Mouse (Mus musculus) brown adipose tissue, adult 24 weeks (tissue): ENCODE measurements around the gene Pank1. TPM values are rescaled to one million over a fixed set of nuclear protein-coding genes. Genes with fewer than 3 reads are reported as not detected.

Source experiments
- H3K27ac ChIP-seq: fragments of 200-500 bp; replicated peaks from 2 replicates; pipeline ENCODE4 v1.5.1; 2012; ENCODE audit warnings: low read depth, mild to moderate bottlenecking, low read length
- H3K4me1 ChIP-seq: fragments of 200-500 bp; 2 replicates; pipeline ENCODE4 v1.6.1; 2012; ENCODE audit warnings: low read length, mixed read lengths; ENCODE audit not compliant: control insufficient read depth, insufficient read depth, insufficient read length
- H3K4me3 ChIP-seq: fragments of 200-500 bp; 2 replicates; pipeline ENCODE4 v1.5.1; 2012; ENCODE audit warnings: low read depth, mild to moderate bottlenecking, low read length, moderate library complexity; ENCODE audit not compliant: insufficient read depth
- polyA plus RNA-seq: library from polyadenylated mRNA; stranded (reverse); fragments of >200 nt; gene quantifications from 2 replicates; pipeline ENCODE4 v1.2.4, GENCODE M21; 2012; ENCODE audit not compliant: missing spikeins, insufficient read depth, insufficient read length

The Pank1 gene
- polyA plus RNA-seq, 1 experiment, result 231 TPM

DNA sequence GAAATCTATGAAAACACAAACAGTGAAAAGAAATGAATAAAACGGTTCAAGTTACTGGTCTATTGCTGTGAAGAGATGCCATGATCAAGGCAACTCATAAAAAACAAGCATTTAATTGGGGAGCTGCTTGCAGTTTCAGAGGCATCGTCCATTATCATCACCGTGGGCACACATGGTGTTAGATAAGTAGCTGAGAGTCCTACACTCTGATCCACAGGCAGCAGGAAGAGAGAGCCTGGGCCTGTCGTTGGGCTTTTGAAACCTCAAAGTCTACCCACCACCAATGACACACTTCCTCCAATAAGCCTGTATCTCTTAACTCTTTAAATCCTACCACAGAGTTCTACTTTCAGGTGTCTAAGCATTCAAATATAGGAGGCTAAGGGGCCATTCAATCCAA lies 15.8 kb upstream of the Pank1 start:
- H3K4me3 ChIP-seq, result no peak overlapping the region
- H3K4me1 ChIP-seq, result peaks cover 7% of the 10 kb centered on the region; the same call in 1 of the 2 replicates
- H3K27ac ChIP-seq, result no peak overlapping the region

DNA sequence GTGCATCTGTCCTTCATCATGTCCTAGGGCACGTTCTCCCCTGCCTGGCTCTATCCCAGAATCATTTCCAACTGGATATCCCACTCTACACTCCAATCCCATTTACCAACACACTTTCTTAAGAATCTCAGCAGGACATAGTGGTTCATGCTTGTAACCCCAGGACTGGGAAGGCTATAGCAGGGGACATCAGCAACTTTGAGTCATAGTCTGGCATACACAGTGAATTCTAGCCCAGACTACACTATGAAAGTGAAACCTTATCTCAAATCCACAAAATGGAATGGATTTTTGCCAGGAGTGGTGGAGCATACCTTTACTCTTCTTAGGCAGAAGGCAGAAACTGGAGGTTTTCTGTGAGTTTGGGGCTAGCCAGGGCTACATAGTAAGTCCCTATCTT lies 12.3 kb upstream of the Pank1 start:
- H3K4me3 ChIP-seq, result no peak overlapping the region
- H3K4me1 ChIP-seq, result no peaks in the 10 kb centered on the region
- no peak overlapping the region for H3K27ac ChIP-seq

DNA sequence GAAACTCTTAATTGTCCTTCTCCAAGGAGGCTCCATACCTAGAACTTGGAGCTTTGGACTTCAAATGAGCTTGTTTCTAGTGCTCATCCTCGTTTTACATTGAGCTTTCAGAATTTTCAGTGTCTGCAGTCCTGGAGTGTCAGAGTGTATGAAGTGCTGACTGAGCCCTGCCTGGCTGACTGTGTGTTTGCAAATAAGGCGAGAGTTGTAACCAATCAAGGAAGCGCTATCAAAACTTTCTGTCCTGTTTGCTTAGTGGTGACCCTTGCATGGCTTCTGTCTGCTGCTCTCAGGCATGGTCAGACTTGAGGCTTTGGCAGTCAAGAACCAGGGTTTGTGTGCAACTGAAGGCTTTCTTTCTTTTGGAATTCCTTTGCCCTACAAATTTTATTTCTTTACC lies 11.7 kb upstream of the Pank1 start:
- H3K4me3 ChIP-seq, result no peak overlapping the region
- H3K4me1 ChIP-seq, result no peaks in the 10 kb centered on the region
- H3K27ac ChIP-seq, result no peak overlapping the region

DNA sequence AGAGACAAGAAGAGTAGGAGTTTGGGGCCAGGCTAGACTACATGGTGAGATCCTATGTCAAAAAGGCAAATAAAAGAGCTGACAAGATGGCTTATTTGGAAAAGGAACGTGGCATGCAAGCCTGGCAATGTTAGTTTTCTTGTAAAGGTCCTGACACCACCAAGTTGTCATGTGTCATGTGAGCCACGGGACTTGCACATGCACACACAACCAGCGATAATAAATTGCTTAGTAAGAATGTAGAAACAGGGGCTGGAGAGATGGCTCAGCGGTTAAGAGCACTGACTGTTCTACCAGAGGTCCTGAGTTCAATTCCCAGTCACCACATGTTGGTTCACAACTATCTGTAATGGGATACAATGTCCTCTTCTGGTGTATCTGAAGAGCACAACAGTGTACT lies 7.1 kb upstream of the Pank1 start:
- no peak overlapping the region for H3K27ac ChIP-seq
- H3K4me1 ChIP-seq, result peaks cover 5% of the 10 kb centered on the region; the same call in 1 of the 2 replicates
- H3K4me3 ChIP-seq, result no peak overlapping the region

DNA sequence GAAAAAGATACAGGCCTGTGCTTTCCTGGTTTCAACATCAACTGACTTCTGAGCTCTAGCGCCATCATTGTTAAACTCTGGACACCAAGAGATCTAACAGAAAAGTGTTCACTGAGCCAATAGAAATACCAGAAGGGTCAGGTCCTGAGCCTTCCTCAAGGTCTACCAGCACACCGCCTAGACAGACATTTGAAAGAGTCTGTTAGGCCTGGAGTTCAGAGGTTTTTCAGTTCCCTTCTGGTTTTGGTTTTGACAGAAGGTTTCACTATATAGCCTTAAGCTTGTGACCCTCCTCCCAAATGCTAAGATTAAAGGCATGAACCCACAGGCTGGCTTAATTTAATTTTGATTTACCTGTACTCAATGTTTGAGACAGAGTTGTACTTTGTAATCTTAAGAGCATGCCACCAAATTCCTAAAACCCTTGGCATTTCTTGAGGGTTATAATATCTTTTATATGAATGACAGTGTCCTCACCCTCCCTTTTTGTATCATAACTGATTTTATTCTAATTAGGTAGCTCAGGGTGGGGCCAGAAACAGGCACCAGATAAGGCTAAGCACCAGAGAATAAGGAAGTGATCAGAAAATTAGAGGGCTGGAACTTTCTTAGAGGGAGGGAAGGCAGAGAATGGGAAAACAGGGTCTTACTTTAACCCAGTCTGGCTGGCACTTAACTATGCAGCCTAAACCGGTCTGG lies 4.4 kb upstream of the Pank1 start:
- peaks cover 11% of the 10 kb centered on the region; the same call in 1 of the 2 replicates for H3K4me1 ChIP-seq
- no peak overlapping the region for H3K4me3 ChIP-seq
- H3K27ac ChIP-seq, result no peak overlapping the region

DNA sequence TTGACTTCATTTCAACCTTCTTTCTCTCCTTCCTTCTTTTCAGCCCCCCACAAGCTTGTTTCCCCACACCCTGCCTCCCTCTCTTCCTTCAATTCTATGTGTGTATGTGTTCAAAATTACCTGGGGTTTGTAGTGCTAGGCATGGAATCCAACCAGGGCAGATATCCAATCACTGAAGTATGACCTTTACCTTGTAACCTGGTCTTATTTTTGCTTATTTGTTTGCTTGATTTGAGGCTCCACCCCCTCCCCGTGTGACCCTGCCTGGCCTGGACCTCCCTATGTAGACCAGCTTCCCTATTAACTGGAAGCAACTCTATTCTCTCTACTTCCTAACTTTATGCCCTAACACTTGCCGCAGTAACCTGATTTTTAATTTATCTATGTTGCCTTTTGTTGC lies 3.2 kb upstream of the Pank1 start:
- no peak overlapping the region for H3K4me3 ChIP-seq
- peaks cover 11% of the 10 kb centered on the region; the same call in 1 of the 2 replicates for H3K4me1 ChIP-seq
- peak overlapping the region; percentile 85 for H3K27ac ChIP-seq

DNA sequence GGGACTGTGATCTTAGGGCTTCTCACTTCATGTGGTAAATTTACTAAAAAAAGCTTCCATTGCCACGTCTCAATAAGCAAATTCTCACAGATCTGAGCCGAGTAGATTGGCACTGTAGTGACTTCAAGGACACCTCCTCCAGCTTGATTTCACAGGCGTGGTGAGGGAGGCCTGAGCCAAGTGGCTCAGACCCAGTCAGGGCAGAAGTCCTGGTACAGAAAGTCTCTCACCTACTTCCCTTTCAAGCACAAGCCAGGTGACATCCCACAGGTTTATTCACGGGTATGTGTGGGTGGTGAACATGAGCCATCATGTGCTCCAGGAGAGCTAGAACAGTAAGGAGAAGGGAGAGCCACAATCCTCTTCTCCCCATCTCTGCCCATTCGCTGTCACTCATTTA lies 1.9 kb upstream of the Pank1 start:
- H3K27ac ChIP-seq, result peak overlapping the region; percentile 85
- peaks cover 11% of the 10 kb centered on the region; the same call in 1 of the 2 replicates for H3K4me1 ChIP-seq

DNA sequence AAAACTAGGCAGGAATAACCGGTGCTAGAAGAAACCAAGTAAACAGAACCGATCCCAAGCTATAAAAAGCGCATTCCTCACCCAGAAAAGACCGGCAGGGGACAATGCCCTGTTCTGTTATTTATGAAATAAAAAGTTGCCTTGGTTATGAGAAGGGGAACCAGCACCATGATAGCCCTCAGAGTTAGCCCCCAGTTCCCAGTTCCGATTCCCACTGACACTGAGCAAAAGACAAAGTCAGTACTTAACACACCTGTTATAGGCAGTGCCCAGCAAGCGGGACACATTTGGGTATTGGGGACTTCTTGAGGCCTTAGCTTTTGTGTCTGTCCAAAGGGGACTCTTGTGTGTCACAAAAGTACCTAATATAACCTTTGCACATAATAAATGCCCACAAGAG lies 369 bp upstream of the Pank1 start:
- Histone ChIP-seq H3K4me1 (peaks cover 11% of the 10 kb centered on the region; the same call in 1 of the 2 replicates), H3K4me3 (peak overlapping the region; percentile 91), H3K27ac (peak overlapping the region; percentile 92)

More for the DNA sequence above, 1.9 kb upstream of the Pank1 start:
- H3K4me3 ChIP-seq, result no peak overlapping the region

DNA sequence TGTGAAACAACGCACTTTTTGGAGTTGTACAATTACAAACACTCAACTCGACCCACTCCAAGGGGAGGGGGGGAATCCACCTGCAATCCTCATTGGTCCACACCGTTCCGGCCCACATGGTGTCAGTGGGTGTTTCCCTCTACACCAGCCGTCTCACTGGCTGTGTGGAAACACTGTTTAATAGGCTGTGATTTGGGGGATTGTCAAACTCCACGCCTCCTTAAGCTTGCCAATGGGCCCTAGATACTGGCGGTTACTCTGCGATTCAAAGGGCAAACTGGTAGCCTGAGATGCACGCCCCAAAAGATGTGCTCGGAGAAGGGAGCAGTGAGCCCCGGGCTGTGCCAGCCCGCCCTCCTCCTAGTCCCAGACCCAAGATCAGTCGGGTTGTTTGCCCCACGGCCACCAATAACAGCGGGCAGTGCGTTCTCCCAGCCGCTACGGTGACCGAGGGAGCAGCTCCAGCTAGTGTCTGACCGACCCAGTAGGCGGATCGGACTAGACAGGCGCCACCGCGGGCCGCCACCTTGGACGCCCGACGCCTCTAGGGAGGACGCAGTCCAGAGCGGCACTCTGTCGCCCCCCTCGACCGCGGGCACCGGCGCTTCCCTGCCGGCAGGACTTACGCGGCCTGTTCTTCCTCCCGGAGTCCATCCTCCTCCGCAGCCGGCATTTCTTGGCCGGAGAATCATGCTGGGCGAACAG lies 1.2 kb downstream of the Pank1 start:
- Histone ChIP-seq H3K4me1 (peaks cover 11% of the 10 kb centered on the region; the same call in 1 of the 2 replicates), H3K27ac (peak overlapping the region; percentile 92), H3K4me3 (peak overlapping the region; percentile 91)

DNA sequence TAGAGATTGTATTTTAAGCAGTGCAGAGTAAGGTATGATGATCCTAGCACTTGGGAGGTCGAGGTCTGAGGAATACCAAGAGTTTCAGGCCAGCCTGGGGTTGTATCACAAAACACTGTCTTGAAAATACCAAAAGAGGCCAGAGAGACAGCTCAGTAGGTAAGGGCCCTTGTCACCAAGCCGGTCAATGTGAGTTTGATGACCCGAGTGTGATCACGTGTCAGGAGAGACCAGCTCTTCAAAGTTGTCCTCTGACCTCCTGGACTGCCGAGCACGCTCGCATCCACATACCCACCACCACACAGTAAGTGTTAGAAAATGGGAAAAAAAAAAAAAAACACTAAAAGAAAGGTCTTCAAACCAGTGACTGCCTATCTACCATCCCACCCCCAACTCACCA lies 2.6 kb downstream of the Pank1 start:
- Histone ChIP-seq H3K27ac (peak overlapping the region; percentile 64; the same call in 1 of the 2 replicates), H3K4me3 (peak overlapping the region; percentile 39), H3K4me1 (peaks cover 12% of the 10 kb centered on the region)

DNA sequence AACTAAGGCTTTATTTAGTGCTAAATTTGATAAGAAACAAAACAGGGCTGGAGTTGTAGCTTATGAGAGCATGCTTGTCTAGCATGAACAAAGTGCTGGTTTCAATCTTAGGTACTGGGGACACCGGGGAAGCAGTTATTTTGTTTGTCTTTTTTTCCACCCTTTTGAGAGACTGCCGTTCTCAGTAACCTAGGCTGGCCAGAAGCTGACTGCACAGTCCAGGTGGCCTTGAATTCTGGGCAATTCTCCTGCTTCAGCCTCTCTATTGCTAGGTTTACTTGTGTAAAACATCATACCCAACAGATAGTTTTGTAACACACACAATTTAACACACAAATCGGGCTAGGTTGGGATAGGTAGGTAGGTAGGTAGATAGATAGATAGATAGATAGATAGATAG lies 9.9 kb downstream of the Pank1 start:
- Histone ChIP-seq H3K27ac (no peak overlapping the region), H3K4me3 (no peak overlapping the region)

DNA sequence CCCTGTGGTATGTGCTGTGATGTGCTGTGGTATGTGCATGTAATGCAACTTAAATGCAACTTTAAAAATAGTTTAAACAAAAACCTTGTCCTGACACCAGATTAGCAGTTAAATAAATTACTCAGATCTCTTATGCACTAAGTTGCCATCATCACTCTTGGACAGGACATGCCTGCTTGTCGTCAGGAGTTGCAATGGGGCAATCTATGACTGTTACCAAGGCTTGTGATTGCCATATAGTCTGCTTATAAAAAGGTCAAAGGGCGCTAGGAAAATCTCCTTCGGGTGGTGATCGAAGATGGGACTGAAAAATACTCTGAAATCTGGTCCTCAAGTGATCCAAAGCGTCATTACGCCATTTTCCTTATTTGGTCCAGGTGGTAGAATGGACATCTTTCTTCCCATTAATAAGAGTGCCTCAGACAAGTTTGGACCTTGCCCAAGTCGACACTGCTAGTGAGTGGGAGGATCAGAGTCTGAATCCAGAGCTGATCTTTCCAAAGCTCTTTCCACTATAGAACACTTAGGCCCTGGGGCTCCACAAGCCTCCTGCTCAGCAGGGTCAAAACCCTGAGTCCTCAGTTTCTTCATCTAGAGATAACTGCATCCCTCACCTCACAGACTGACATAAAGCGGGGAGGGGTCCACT lies 11.0 kb downstream of the Pank1 start:
- no peak overlapping the region for H3K4me3 ChIP-seq
- H3K27ac ChIP-seq, result no peak overlapping the region
- peaks cover 16% of the 10 kb centered on the region for H3K4me1 ChIP-seq

More for the DNA sequence above, 9.9 kb downstream of the Pank1 start:
- peaks cover 12% of the 10 kb centered on the region for H3K4me1 ChIP-seq

DNA sequence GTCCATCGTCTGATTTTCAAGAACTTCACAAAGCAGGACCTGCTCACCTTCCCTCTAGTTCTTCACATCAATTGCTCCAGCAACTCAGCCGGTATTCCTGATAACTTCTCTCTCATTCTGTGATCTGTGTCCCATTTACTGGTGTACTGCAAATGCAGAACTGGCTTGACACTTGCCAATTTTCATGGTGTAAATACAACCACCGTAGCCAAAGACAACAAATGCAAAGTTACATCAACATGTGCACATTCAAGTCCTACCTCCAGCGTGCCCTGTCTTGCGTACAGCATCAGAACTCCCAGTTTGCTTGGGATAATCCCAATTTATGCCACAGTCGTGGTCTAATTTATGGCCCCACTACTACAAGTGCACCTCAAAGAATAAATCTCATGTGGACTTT lies 15.5 kb downstream of the Pank1 start:
- 0 out of 2 replicates have a peak overlapping the region, but pooled peaks have one; percentile 31 for H3K27ac ChIP-seq

DNA sequence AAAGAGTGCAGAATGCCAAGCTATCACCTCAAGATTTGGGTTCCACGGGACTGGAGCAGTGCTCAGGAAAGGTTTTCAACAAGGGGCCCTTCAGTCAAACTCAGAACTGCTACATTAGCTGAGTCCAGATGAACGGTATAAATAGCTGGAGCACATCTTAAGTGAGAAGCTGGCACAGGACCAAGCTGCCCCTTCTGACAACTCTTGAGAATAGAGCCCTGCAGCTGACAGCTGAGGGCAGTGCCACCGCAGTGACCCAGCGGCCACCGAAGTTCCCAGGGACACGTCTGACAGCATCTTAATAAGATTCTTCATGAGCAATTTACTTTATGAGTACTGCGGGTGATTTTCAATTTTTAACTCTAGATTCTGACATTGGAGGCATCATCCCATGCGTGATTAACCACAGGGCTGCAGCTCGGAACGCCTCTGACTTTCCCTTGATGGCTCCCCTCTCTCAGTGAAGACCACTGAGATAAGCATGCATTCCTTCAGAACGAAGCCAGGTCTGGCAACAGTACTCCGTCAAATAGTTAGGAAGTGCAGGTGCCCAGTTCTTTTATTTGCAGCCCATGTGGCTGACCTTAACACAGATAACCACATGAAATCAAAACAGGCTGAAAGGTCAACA lies 23.1 kb downstream of the Pank1 start:
- no peak overlapping the region for H3K27ac ChIP-seq
- H3K4me1 ChIP-seq, result peaks cover 11% of the 10 kb centered on the region
- no peak overlapping the region for H3K4me3 ChIP-seq

More for the DNA sequence above, 15.5 kb downstream of the Pank1 start:
- peaks cover 18% of the 10 kb centered on the region for H3K4me1 ChIP-seq
- H3K4me3 ChIP-seq, result no peak overlapping the region

DNA sequence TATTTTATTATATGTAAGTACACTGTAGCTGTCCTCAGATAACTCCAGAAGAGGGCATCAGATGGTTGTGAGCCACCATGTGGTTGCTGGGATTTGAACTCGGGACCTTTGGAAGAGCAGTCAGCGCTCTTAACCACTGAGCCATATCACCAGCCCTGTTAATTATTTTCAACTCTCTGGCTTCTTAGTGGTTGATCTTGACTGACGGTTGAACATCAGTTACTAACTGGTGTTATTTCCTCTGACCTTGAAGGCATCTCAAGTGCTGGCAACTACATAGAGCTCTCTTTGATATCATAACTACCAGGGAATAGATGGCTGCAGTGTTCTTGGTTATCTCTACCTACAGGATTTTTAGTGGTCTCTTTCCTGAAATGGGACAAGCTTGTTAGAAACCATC lies 28.1 kb downstream of the Pank1 start:
- H3K4me3 ChIP-seq, result no peak overlapping the region
- H3K4me1 ChIP-seq, result peaks cover 11% of the 10 kb centered on the region
- no peak overlapping the region for H3K27ac ChIP-seq
